Mouse (Mus musculus) heart, postnatal 4 days (tissue): ENCODE data around the gene Sipa1l1. TPM values are rescaled to one million over a fixed set of nuclear protein-coding genes. Genes with fewer than 3 reads are reported as not detected.
A peak's percentile ranks its signal among the peaks of the same experiment; 100 is the strongest.

Experiments
- DNase-seq: peaks from one replicate; pipeline ENCODE4 v3.0.0; 2021
- total RNA-seq, 2 experiments: library from RNA; stranded (reverse); gene quantifications; 2 replicates each; pipeline ENCODE4 v1.2.3; 2021

Gene Sipa1l1
- 10 to 100 TPM; 28.4 to 29.0 TPM for total RNA-seq

DNA sequence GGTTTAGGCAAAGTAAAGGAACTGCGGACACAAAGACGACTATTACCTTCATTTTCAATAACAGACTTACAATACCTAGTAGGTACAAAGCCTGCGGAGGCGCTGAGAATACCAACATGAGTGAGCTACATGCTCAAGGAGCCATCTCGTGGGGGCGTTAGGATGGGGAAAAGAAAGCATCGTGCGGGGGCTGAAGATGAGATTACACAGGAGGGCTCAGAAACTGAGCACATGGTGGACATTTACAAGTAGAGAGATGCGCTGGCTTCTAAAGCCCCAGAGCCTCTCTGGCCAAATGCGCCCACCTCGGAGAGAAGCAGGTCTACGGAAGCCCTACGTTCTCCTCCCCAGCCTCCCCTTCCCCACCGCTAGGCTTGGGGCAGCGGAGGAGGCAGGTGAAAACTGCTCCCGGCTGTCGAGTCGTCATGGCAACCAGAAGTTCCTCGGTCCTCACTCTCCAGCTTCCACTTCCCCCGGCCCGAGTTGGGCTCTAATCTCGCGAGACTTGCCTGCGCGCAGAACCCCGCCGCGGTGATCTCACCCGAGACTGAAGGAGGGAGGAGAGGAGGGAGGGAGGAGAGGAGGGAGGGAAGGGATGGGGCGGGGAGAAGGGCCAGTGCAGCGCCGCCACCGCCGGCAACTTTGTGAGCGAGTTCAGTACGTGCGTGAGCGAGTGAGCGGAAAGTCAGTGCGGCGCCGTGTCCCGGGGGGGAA lies at the start of gene Sipa1l1:
Sipa1l1 (plus strand) TSS at position 501 of the 714 bp plus-strand sequence.
- DNase-seq, result peak; percentile 97

DNA sequence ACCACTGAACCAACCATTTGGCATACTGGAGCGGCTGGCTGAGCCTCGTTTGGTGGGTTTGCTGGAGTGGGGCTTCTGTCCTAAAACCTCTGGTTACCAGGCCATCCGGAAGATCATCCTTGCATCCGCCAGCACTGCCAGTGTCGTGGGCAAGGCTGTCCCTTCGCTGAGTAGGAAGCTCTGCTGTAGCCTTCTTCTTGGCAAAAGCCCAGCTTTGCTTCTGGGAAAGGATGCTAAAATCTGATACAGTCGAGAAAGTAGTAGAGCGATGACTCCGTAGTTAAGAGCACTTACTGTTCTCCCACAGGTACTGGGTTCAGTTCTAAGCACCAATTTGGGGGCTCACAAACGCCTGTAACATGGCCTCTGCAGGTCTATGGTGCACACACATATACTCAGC lies 47.2 kb upstream of the Sipa1l1 start:
- no peak for DNase-seq

DNA sequence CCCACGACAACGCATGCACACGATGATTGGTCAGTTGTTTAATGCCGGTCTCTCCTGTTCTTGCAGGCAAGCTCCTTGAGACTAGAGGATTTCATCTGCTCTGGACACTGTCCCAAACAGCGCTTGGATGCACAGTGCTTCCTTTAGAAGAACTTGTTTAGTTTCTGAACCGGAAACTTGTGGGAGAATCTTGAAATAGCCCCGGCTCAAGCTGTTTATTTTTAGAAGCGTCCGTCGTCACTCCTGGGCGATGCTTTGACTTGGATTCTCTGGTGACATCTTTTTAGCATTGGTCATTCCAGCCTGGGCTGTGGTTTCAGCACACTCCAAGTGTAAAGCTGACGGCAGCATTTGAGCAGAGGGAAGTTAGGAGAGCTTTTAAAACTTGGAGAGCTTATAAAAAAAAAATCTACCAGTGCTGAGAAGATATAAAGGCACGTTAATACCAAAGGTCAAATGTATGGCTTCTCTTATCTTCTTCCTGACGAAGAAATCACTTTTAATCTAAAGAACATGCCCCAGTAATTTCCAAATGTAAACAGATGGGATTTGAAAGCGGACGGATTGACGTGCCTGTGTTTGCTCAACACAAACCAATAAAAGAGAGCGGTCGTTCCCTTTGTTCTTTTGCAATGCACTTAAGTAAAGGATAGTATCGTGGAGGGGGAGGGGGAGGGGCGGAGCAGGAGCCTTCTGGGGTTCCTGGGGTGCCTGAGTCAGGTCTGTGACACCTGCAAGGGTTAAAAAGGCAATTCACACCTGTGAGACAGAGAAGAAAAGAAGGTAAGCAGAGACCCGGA lies 46.5 kb upstream of the Sipa1l1 start:
- peak; percentile 76 for DNase-seq

DNA sequence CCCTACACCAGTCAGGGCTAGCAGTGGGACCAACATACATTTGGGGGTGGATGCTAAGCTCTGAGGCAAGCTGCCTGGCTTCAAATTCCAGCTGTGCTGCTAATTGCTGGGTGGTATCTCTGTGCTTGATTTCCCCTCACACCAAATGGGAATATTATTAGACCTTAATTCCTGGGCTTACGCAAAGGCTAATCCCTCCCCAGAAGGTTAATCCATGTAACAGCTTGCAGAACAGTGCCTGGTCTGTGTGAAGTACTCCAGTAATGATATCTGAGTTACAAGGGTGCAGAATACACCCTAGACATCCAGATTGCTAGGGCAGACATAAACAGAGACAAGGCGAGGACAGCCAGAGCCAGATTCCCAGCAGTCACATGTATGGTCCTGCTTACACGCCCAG lies 42.3 kb upstream of the Sipa1l1 start:
- DNase-seq, result no peak

DNA sequence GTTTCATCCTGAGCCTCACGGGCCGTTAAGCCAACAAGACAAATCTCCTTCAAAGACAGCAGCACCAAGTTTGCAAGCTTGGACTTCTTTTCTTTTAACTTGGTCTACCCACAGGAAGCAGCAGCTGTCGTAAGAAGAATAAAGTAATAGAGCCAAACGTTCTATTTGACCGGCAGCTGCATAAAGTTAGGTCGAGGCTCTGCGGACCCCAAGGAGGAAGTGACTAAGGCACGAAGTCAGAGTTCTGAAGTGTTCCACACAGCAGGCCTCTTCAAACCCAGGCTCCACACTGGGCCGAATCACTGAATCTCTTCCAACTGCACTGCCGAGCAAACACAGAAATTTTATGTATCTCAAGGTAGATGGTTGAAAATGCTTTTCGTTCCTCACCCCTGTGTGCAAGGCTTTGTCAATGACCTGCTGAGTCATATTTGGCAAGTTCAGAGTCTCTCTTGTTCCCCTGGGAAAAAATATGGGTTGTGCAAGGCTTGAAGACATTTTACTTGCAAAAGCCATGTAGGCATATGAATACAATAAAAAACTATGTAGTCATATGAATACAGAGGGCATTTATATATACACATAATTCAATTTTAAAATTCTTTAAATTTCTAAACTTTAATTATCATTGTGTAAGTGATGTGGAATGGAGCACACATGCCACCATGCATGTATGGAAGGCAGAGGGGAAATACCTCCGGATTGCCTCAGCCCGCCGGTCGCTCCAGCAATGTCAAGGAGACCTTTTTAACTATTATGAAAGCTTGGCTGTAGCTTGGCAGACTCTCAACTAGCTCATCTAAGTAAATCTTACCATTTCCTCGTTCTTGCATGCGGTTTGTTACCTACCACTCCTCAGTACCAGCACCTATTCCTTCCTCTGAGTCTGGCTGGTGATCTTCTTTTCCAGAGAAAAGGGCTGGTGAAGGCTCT lies 29.6 kb upstream of the Sipa1l1 start:
- DNase-seq, result no peak

DNA sequence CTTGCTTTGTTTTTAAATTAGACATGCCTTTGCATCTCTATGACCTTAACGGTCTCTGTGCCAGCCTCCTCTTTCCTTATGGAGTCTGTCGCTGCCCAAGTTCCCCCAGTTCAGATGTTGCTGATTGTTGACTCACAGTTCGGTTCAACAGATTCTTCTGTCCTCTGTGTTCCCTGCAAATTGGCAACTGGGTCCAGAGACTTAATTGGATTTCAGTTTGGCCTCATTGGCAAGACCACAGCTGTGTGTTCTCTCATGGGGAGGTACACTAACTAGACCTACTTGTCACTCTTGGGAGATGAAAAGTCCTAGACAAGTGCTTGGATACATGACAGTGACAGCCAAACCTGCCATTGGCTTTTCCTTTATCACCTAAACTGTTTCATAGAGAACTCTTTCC lies 25.7 kb upstream of the Sipa1l1 start:
- DNase-seq, result no peak

DNA sequence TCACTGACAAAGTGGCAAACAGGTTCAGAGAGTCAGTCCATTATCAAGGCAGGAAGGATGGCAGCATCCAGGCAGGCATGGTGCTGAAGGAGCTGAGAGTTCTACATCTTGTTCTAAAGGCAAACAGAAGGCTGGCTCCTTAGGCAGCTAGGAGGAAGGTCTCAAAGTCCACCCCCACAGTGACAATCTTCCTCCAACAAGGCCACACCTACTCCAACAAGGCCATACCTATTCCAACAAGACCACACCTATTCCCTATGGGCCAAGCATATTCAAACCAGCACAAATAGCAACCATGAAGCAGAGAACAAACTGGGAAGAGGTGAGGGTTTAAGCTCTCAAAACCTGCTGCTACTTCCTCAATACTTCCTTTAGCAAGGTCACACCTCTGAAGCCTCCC lies 23.9 kb upstream of the Sipa1l1 start:
- no peak for DNase-seq

DNA sequence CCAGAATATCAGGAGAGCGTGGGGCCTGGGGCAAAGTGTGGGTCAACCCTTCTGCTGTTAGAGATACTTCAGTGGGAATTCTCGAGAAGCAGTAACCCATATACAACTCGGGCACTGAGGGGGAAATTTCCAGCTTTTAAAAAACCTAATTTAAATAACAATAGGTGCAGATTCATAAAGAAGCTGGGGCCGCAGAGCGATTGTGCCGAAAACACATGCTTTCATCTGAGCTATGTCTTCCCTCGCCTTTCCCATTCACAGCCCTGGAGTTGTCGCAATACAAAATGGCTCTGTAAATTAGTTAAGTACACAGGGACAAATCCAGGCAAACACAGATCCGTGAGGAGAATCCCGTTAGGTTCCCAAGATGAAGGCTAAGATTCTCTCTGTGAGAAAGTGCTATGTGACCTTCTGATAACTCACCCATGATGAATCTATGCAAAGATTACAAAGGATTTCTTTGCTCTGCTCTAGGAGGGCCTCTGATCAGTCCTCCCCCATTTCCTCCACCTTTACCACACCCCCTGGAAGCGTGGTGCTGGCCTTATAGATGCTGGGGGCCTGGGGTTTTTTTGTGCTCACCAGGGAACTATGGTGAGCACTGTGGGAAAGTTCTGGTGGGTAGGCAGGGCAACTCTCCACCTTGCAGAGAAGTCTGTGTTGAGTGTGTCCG lies 22.0 kb upstream of the Sipa1l1 start:
- no peak for DNase-seq

DNA sequence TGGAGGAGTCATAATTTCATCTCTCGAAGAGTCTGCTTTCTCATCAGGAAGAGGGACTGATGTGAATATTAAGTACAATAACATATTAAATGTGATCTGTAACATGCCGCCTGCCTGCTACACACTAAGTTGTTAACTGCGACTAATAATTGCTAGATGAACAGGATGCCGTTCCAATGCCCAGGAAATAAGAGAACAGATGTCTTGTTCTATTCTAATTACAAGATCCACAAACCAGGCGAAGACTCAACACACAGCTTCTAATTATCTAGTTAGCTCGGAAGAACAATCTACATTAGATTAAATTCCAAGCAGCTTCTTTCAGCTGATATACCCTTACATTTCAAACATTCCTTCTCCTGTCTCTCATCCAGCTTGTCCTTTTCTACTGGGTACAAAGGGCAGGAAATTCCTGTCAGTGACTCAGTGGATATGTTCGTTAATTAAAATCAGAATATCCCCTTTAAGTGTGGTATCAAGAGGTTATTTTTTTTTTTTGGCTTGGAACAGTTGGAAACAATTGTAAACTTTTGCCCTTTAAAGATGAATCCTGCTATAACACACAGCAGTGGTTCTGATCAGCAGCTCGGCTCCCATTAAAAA lies 20.7 kb upstream of the Sipa1l1 start:
- DNase-seq, result no peak

DNA sequence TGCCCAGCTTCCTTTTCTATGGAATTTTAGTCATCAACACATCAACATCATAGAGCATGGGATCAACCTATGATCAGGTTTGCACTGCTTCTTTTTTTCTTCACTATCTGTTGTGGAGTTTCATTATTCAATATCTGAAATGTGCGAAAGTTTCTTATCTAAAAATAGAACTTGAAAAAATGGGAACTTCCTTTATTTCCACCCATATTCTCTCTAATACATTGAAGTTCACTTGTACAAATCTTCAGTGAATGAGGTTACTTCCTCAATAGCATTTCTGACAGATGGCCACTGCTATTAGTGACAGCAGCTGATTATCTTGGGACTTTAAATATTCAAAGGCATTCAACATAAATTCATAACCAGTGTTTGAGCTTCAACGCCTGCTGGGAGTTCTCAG lies 18.1 kb upstream of the Sipa1l1 start:
- DNase-seq, result no peak

DNA sequence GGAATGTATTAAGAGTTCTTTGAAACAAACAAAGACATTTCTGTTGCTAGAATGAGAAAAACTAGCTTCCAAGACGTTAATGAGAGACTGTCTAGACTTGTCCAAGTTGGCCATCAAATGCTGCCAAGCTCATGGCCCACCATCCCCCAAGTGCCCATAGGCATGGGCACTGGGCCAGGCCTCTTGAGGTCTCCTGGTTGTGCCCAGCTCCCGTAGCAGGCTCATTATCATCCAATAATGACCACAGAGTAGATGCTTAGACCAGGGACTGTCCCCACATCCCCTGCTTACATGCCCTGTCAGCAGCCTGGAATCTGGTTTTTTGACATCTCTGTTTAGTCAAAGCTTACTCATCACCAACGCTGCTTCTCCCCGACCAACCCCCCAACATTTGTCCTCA lies 14.6 kb upstream of the Sipa1l1 start:
- DNase-seq, result no peak

DNA sequence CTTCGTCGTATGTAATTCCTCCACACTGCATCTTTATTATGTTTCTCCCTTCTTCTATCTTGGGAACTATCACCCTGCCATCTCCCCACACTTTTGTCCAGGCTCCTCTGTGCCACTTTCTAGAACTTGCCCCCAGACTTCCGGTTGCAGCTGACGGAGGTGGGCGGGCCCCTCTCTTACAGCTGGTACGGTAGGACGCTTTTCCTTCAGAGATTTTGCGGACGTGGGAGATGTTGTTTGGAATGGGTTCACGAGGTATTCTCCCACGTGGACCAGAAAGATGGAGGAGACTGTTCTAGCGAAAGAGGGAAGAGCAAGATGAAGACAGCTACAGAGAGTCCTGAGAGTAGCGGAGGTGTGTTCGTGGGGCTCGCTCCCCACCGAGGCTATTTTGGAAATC lies 10.6 kb upstream of the Sipa1l1 start:
- no peak for DNase-seq

DNA sequence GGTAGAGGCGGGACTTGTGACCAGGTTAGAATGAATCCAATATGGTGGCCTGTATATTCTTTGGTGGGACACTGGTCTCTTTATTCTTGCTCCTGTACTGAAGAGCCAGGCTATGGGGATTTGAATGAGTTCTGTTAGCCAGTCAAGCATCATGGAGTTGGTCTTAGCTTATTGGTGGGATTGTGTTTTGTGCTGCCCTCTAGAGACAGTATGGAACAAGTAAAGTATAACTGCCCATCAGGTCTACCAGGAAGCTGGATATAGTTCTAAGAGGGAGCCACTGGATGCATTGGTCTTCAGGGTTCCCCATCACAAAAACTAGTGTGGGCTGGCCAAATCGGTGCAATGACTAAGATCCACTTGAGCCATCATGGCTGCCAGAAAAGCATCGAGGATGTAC lies 9.7 kb upstream of the Sipa1l1 start:
- no peak for DNase-seq

DNA sequence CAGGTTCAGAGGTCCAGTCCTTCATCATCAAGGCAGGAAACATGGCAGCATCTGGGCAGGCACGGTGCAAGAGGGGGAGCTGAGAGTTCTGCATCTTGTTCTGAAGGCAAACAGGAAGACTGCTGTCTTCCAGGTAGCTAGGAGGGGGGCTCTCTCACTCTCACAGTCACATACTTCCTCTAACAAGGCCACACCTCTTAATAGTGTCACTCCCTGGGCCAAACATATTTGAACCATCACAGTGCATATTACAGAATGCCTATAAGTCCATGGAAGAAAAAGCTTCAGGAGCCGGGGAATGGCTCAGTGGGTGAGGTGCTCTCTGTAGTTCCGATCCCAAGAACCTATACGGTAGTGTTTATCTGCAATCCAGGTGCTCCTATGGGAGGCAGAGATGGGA lies 3.5 kb upstream of the Sipa1l1 start:
- DNase-seq, result no peak

DNA sequence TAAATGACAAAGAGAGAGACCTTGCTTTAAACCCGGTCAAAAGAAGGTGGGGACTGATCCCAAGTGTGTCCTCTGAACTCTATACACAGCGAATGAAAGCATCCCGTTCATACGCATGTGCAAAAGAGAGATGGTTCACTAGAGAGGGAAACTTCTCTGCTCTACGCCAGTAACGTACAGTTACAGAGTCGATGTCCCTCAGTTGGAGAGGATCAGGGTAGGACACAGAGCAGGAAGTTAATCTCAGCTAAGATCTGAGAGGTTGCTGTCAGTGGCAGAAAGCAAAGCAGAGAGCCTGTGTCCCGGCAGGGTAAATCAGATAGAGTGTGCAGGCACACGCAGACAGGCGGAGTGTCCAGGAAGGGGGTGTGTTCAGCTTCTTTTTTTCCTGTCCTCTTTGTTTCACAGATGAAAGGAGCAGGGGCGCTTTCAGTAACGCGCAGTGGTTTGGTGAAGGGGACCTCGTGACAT lies 3.0 kb upstream of the Sipa1l1 start:
- no peak for DNase-seq

DNA sequence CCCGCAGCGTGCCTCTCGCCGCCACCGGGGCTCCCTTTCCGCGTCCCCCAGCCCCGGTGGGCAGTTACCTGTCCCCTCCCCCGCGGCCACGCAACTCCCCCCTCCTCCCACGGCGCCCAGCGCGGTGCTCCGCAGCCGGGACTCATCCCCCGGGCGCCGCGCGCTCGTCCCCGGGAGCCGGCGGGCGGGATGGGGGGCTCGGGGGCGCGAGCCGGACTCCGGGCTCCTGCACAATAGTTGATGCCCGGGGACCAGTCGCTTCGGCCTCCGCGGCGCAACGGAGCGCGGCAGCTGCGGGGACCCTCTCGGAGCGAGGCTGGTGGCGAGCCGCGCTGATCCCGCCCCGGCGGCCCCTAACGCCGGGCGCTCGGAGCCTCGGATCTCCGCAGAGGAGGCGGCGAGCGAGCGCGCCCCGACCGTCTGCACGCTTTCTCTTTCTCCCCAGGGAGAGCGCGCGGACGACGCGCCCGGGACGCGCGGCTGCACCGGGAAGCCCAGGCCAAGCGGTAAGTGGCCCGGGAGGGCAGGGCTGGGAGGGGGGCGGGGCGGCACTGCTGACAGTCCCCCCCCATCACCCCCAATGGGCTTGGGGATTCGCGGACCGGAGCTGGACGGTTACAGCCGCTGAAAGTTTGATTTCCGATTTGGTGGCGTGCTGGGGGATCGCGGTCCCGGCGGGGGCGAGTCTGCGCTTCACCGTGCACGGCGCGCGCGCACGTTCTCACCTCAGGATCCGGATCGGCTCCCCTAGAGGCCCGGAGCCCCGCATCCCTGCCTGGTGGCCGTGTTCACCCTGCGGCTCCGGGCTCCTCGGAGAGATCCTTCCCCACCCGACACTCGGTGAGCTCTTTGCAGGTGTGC lies 681 bp downstream of the Sipa1l1 start:
- peak; percentile 72 for DNase-seq

DNA sequence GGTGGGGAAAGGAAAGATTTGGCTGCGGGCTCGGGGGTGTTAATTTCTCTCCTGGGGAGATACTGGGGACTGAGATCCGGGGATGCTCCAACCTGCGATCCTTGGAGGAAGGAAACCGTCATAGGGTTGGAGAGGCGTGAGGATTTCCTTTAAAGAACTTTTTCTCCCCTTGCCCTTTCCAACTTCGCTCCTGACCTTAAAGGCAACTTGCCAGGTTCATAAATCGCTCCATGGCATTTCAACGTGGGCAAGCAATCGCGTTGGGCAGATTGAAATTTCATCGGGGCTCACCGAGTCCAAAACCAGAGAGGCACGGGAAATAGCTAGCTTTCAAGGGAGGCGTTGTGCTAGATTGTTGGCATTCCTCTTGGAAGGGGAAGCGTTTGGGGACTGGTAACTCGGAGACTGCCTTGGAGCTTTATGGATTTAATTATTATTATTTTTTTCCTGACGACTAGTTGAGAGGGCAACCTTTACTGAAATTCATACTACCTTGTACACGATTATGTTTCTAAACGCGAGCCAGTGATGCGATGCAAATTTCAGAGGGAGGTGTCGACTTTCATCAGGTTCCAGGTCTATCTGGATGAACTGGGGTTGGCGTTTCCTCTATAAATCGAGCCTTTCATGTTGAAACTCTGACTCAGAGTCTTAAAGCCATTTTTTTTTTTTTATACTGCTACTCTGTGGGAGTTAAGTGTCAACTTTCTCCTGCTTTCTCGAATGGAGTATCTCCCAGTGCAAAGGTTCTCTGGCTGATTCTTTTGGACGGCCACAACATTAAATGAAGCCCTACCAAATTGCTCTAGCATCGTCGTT lies 1.6 kb downstream of the Sipa1l1 start:
- no peak for DNase-seq

DNA sequence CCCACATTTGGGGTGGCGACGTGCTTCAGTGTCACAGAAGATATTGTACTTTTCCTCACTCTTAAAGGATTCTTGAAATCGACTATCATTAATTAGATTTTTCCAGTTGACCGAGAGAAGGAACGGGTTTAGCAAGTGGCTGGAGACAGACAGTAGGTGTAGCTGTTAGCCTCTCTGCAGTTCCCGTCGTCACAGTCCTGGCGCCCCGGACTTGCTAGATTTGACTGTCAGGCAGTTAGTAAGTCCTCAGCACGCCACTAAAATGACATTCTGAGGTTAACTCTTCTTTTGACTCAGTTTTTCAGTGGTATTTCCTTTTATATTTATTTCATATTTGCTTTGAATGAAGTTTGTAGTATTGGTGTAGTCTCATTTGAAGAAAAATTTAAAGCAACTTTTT lies 2.5 kb downstream of the Sipa1l1 start:
- peak; percentile 65 for DNase-seq

DNA sequence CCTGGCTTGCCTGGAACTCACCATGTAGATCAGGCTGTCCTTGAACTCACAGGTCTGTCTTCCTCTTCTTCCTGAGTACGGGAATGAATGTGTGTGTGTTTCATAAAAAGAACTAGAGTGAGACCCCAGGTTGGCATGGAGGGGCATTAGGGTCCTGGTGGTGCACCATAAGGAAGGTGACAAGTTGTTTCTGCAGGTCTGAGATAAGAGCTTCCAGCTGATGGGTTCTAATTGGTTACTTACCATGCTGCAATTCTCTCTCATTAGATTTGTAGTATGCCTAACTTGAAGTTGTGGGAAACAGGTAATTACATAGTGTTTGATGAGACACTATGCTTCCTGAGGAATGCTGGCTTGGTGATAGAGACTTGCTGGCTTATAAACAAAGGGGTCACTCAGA lies 4.5 kb downstream of the Sipa1l1 start:
- no peak for DNase-seq

DNA sequence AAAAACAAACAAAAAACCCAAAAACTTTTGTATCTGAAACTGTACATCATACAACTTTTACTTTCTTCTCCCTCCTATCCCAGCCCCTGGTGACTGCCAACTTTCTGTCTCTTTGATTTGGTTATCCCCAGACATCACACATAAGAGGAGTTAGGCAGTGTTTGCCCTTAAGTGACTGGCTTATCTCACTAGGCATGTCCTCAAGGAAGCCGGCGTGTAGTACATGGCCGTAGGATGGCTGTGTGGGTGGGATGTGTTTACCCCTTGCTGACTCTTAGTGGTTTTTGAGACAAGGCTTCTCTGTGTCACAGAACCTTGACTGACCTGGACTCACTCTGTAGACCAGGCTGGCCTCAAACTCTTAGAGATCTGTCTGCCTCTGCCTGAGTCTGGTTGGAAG lies 6.6 kb downstream of the Sipa1l1 start:
- DNase-seq, result no peak
